Mouse (Mus musculus) stomach, postnatal 0 days (tissue): ENCODE results near the gene Slc22a29. TPM values are rescaled to one million over a fixed set of nuclear protein-coding genes. Genes with fewer than 3 reads are reported as not detected.
"Not testable (repeated sequence)": the region's sequence is repeated elsewhere in the genome, so short reads cannot be mapped to it uniquely, and the experiment has no call there.

Experiments
- ATAC-seq: fragments of 200-750 bp; cut with Nextera tagmentation; 2 replicates; pipeline ENCODE4 v1.8.0; 2017; ENCODE audit not compliant: low FRiP score, low TSS enrichment
- DNase-seq: peaks from one replicate; pipeline ENCODE4 v3.0.0-alpha.2; 2016; ENCODE audit warnings: low spot score
- H3K27ac ChIP-seq: fragments of 300-500 bp; sonication (generic); replicated peaks from 2 replicates; pipeline ENCODE4 v1.5.1; 2014; ENCODE audit warnings: mild to moderate bottlenecking, control low read depth
- H3K27me3 ChIP-seq: fragments of 300-500 bp; sonication (generic); 2 replicates; pipeline ENCODE4 v1.6.1; 2014; ENCODE audit warnings: low read length; ENCODE audit not compliant: control insufficient read depth, insufficient read depth
- H3K36me3 ChIP-seq: fragments of 300-500 bp; sonication (generic); 2 replicates; pipeline ENCODE4 v1.6.1; 2014; ENCODE audit warnings: low read length, mixed read lengths; ENCODE audit not compliant: control insufficient read depth, insufficient read depth
- H3K4me1 ChIP-seq: fragments of 300-500 bp; sonication (generic); replicated peaks from 2 replicates; pipeline ENCODE4 v1.6.1; 2014; ENCODE audit warnings: antibody characterized with exemption; ENCODE audit not compliant: control insufficient read depth, insufficient read depth
- H3K4me2 ChIP-seq: fragments of 300-500 bp; sonication (generic); replicated peaks from 2 replicates; pipeline ENCODE4 v1.6.1; 2014; ENCODE audit warnings: low read depth, mild to moderate bottlenecking, control low read depth, moderate library complexity
- H3K4me3 ChIP-seq: fragments of 300-500 bp; sonication (generic); 2 replicates; pipeline ENCODE4 v1.5.1; 2014; ENCODE audit warnings: low read depth, low read length, control low read depth
- H3K9ac ChIP-seq: fragments of 300-500 bp; sonication (generic); 2 replicates; pipeline ENCODE4 v1.6.1; 2014; ENCODE audit warnings: mild to moderate bottlenecking, low read length, control low read depth, mixed read lengths
- H3K9me3 ChIP-seq: fragments of 300-500 bp; sonication (generic); 2 replicates; pipeline ENCODE4 v1.6.1; 2016; ENCODE audit warnings: low read length; ENCODE audit not compliant: control insufficient read depth
- CTCF ChIP-seq: IDR thresholded peaks from 2 replicates; pipeline ENCODE4 v1.5.1; 2016; ENCODE audit warnings: antibody characterized with exemption, low read depth, mild to moderate bottlenecking, moderate library complexity
- EP300 ChIP-seq: optimal IDR thresholded peaks from 2 replicates; pipeline ENCODE3; 2016; ENCODE audit warnings: antibody characterized with exemption
- WGBS: fragments of 180-500 bp; shearing (Covaris S2); extraction: QIAGEN DNeasy Blood & Tissue Kit; methylation state at CpG from one replicate; pipeline ENCODE4 v1.1.7; 2014; 5-methylcytosine and 5-hydroxymethylcytosine counted together
- polyA plus RNA-seq: library from polyadenylated mRNA; unstranded; fragments of >200 nt; fragmentation: Nextera tagmentation; extraction: Ambion mirVana; gene quantifications from 2 replicates; pipeline ENCODE4 v1.2.1, GENCODE M21; 2015

Gene Slc22a29
- 0.21 and 0.53 TPM in 2 replicates for polyA plus RNA-seq

DNA sequence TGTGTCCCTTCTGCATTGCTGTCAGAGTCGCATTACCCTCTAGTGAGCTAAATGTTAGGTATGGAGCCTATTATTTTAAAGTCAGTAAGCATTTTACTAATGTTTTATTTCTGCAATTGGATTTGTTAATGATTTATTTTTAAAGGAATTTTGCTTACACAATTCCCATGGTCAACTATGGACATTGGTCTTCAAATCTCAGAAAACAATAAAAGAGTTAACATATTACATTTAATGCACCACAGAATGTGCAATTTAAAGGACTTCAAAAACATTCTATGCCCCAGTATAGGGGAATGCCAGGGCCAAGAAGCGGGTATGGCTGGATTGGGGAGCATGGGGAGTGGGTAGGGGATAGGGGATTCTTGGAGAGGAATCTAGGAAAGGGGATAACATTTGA lies at the start of gene Slc22a29:
Gene Slc22a29, minus strand, starts transcription at position 101 of the 400 bp plus-strand sequence.
- 75% methylated on average over 2 of the region's 2 CpGs for WGBS
- no peak within 1 kb of the TSS for H3K9ac ChIP-seq
- no peak within 1 kb of the TSS for H3K4me3 ChIP-seq
- DNase-seq (no peak), ATAC-seq (no peak)
- H3K27ac ChIP-seq, result no peak within 1 kb of the TSS
- H3K36me3 ChIP-seq, result no peaks in the 10 kb centered on the region
- no peaks in the 10 kb centered on the region for H3K27me3 ChIP-seq
- no peaks in the 10 kb centered on the region for H3K9me3 ChIP-seq
- no peak within 1 kb of the TSS for H3K4me2 ChIP-seq
- no peak for TF ChIP-seq CTCF
- TF ChIP-seq EP300, result no peak
- H3K4me1 ChIP-seq, result no peaks in the 10 kb centered on the region

GRCm38 (mm10) chr19:8265324-8265723 lies 46.6 kb upstream of the Slc22a29 start:
- no peak overlapping the region for H3K4me2 ChIP-seq
- ATAC-seq (no peak), DNase-seq (no peak)
- TF ChIP-seq EP300 (no peak), CTCF (no peak)
- no peak overlapping the region for H3K27ac ChIP-seq
- H3K9me3 ChIP-seq, result no peaks in the 10 kb centered on the region
- H3K27me3 ChIP-seq, result no peaks in the 10 kb centered on the region
- H3K9ac ChIP-seq, result no peak overlapping the region
- WGBS, result 56% methylated on average over 3 of the region's 3 CpGs
- no peak overlapping the region for H3K4me3 ChIP-seq
- H3K36me3 ChIP-seq, result no peaks in the 10 kb centered on the region
- H3K4me1 ChIP-seq, result no peaks in the 10 kb centered on the region

- 23% methylated on average over 3 of the region's 3 CpGs for WGBS
These were observed 34.0 kb upstream of the Slc22a29 start for GRCm38 (mm10) chr19:8252705-8253037.

DNA sequence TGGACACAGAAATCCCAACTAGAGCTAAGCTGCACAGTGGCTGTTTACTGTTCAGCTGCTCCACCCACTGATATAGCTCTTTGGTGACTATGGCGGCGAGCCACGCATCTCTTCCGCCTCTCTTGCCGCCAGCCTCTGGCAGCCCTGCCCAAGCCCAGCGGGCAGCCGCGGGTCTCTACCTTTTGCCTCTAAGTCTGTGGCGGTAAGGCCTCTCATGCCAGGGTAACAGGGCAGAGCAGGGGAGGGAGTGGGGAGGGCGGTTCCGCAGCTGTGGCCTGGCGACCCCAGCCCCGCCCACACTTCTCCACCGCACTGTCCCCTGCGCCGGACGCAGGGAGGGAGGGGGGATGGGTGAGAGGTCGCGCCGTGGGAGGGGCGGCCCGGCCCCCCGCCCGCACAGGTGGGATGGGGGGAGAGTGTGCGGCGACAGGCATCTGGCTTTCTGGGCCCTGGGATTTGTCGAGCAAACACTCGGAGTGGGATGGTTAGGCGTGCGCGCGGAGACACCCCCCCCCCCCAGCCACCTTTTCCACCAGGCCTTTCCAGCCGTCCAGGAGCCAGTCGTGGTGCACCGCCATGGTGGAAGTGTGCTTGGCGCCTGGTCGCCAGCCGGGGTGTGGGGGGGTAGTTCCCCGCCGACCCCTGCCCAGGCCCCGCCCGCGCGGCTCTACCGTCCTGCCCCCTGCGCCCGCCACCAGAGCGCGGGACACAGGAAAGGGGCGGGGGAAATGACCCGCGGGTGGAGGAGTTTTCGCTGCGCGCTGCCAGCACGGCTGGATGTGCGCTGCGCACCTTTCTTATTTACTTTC lies 33.4 kb upstream of the Slc22a29 start:
- peak overlapping the region; percentile 59 for H3K4me3 ChIP-seq
- peak overlapping the region; percentile 65 for H3K9ac ChIP-seq
- H3K4me2 ChIP-seq, result peak overlapping the region; percentile 71
- DNase-seq (peak; percentile 77), ATAC-seq (peak; percentile 96)
- 8% methylated on average over 30 of the region's 58 CpGs for WGBS
- peak overlapping the region; percentile 88 for H3K27ac ChIP-seq
- H3K4me1 ChIP-seq, result no peaks in the 10 kb centered on the region
- H3K27me3 ChIP-seq, result no peaks in the 10 kb centered on the region
- no peak for TF ChIP-seq EP300
- TF ChIP-seq CTCF, result no peak
- no peaks in the 10 kb centered on the region for H3K36me3 ChIP-seq
- no peaks in the 10 kb centered on the region; the same call in 1 of the 2 replicates for H3K9me3 ChIP-seq

More at GRCm38 (mm10) chr19:8252705-8253037, 34.0 kb upstream of the Slc22a29 start:
- Histone ChIP-seq H3K27me3 (no peaks in the 10 kb centered on the region), H3K4me1 (no peaks in the 10 kb centered on the region), H3K9me3 (no peaks in the 10 kb centered on the region; the same call in 1 of the 2 replicates), H3K9ac (peak overlapping the region; percentile 65), H3K36me3 (no peaks in the 10 kb centered on the region), H3K27ac (peak overlapping the region; percentile 88), H3K4me2 (peak overlapping the region; percentile 71), H3K4me3 (peak overlapping the region; percentile 59)
- peak; percentile 43 for ATAC-seq
- no peak for TF ChIP-seq CTCF
- no peak for TF ChIP-seq EP300
- DNase-seq, result no peak

- TF ChIP-seq CTCF (no peak), EP300 (no peak)
- Histone ChIP-seq H3K9me3 (no peaks in the 10 kb centered on the region), H3K27ac (no peak overlapping the region), H3K9ac (no peak overlapping the region), H3K27me3 (no peaks in the 10 kb centered on the region), H3K4me3 (no peak overlapping the region), H3K4me2 (no peak overlapping the region), H3K36me3 (no peaks in the 10 kb centered on the region), H3K4me1 (no peaks in the 10 kb centered on the region)
- DNase-seq (no peak), ATAC-seq (no peak)
These were observed 10.2 kb upstream of the Slc22a29 start for GRCm38 (mm10) chr19:8228916-8229315.

- 53% methylated on average over 2 of the region's 2 CpGs for WGBS
- no peak for TF ChIP-seq EP300
- TF ChIP-seq CTCF, result no peak
- no peaks in the 10 kb centered on the region for H3K4me1 ChIP-seq
- no peak overlapping the region for H3K4me3 ChIP-seq
- no peak for DNase-seq
- no peaks in the 10 kb centered on the region for H3K9me3 ChIP-seq
- no peak for ATAC-seq
- H3K4me2 ChIP-seq, result no peak overlapping the region
- H3K9ac ChIP-seq, result no peak overlapping the region
- no peak overlapping the region for H3K27ac ChIP-seq
- H3K27me3 ChIP-seq, result no peaks in the 10 kb centered on the region
- H3K36me3 ChIP-seq, result no peaks in the 10 kb centered on the region
These were observed 69.7 kb downstream of the Slc22a29 start for GRCm38 (mm10) chr19:8148787-8149523.

- not testable (repeated sequence) for H3K27me3 ChIP-seq, H3K9me3 ChIP-seq, ATAC-seq, H3K27ac ChIP-seq, H3K4me2 ChIP-seq, DNase-seq, H3K4me3 ChIP-seq, H3K9ac ChIP-seq, H3K4me1 ChIP-seq, H3K36me3 ChIP-seq
- 87% methylated on average over 2 of the region's 2 CpGs for WGBS
These were observed 76.0 kb downstream of the Slc22a29 start for GRCm38 (mm10) chr19:8142716-8143115.

- H3K4me2 ChIP-seq, DNase-seq, H3K27me3 ChIP-seq, H3K9ac ChIP-seq, H3K4me1 ChIP-seq, H3K36me3 ChIP-seq, H3K9me3 ChIP-seq, H3K27ac ChIP-seq, H3K4me3 ChIP-seq, ATAC-seq: not testable (repeated sequence)
- 73% methylated on average over 14 of the region's 14 CpGs for WGBS
These were observed 84.4 kb downstream of the Slc22a29 start for GRCm38 (mm10) chr19:8134127-8134841.
